Mouse (Mus musculus) layer of hippocampus, adult 9-10 months (tissue): ENCODE data around the gene Kmt2a.
"Not testable (repeated sequence)": the region's sequence is repeated elsewhere in the genome, so short reads cannot be mapped to it uniquely, and the experiment has no call there.

Experiments
- DNase-seq: peaks from one replicate; pipeline ENCODE4 v3.0.0; 2022; ENCODE audit warnings: low spot score

Kmt2a gene

DNA sequence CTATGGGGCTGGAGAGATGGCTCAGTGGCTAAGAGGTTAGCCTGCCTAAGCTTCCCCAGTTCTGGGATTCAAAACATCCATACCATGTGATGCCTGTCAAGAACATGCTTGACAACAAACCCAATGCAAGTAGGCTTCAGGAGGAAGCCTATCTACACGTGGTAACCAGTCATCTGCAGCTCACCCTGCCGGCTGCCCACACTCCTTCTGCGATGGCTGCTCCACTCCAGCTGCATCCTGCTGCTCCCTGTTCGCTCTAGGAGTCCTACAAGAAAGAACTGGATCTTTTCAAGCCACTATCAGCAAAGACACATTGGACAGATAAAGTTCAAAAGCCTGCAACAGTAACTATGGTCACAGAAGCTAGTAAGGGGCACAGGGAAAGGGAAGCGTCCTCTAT lies 63.6 kb downstream of the Kmt2a start:
- DNase-seq, result no peak

DNA sequence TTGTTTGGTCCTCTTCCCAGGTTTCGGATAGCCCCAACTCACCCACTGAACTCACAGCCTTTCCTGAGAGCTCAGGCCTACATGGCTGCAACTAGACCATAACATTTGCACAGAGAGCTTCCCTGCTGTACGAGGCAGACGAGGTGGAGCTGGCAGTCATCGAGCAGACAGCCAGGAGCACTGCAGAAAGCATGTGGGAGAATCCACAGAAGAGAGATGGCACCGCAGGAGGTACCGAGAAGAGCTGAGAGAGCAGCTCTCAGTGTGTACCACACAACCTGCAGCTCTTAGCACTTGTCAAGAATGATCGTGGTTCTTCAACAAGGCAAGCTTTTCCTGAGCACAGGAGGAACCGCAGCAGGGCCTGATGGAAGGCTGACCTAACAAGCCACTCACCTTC lies 66.9 kb downstream of the Kmt2a start:
- no peak for DNase-seq

- no peak for DNase-seq
Observed at GRCm38 (mm10) chr9:44810316-44810715, 70.8 kb downstream of the Kmt2a start.

DNA sequence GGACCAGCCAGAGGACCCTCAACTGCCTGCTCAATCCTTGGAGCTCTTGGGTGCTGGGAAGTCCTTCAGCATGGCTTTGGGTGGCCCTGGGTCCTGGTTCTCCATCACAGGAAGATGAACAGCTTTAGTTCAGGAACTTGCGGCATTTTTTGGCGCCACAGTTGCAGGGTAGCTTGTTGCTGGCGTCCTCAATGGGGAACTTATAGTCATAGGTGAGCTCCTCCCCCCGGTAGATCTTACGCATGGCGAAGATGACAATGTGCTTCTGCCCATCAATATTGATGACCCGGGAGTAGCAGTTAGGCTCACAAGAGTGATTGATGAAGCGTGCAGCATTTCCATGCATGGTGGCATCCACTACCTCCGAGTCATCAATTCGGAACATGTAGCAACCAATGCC lies 73.3 kb downstream of the Kmt2a start:
- DNase-seq, result no peak

GRCm38 (mm10) chr9:44807141-44807540 lies 74.0 kb downstream of the Kmt2a start:
- no peak for DNase-seq

GRCm38 (mm10) chr9:44805536-44805935 lies 75.6 kb downstream of the Kmt2a start:
- DNase-seq, result no peak

GRCm38 (mm10) chr9:44804678-44805077 lies 76.4 kb downstream of the Kmt2a start:
- no peak for DNase-seq

DNA sequence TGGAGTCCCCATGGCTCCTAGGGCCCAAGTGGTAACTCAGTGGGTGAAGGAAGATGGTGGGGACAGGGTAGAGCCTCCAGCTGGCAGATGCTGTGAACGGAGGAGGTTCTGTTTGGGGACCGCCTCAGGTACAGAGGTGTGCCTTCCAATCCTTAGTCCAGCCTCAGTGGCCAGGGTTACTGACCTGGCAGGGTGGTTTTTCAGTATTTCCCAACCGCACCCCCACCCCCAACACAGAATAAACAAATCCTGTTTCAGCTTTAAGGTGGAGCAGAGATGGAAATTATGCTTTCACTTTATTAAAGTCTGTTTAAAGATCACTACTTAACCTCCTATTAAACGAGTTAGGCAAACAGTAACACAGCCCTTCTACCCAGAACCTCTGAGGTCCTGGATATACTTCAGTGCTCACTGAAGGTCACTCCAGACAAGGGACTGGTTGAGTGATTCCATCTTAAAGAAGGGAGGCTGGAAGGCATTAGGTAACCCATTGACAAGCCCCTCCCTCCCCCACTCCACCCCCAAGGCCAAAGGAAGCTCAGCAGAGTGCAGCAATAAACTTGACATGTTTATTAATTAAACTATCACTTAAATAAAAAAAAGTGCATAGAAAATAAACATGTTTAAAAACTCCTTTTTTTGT lies 78.2 kb downstream of the Kmt2a start, which contains the start of gene Ttc36:
Gene Ttc36, minus strand, starts transcription at position 265 of the 643 bp plus-strand sequence.
- DNase-seq, result no peak

DNA sequence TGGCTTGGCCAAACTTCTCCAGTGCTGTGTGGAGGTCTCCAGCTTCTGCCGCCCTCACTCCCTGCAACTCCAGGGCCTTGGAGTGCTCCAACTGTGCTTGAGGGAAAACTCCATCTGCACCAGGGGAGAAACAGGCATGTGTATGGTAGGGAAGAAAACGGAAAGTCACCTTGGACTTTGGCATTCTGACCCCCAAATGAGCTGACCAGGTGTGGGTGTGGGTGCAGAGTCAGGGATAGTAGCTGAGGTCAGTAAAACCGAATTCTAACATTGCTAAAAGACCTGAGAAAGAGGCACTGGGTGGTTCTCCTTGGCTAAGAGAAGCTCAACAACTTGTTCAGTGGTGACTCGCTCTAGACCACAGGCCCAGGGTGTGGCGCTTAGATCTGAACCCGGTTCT lies 79.4 kb downstream of the Kmt2a start:
- DNase-seq, result no peak

DNA sequence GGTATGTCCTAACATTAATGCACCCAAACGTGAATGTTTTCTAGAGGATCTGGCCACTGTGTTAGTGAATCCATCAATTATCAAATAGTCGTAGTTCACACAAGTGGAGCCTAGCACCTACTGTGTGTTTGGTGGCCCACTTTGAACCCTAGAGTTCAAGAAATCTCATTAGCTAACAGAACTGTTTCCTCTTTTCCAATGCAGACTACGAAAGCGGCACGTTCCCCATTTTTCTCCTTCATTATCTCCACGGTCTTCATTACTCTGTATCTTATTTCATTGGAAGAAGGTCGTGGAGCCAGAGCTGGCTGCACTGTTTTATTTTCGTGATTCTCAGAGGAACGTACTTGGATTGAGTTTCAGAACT lies 81.2 kb downstream of the Kmt2a start:
- DNase-seq, result no peak

GRCm38 (mm10) chr9:44799102-44799957 lies 81.8 kb downstream of the Kmt2a start, which contains the start of gene Tmem25:
TSS of gene Tmem25 (minus strand) at chr9:44799307.
- DNase-seq, result peak; percentile 52

DNA sequence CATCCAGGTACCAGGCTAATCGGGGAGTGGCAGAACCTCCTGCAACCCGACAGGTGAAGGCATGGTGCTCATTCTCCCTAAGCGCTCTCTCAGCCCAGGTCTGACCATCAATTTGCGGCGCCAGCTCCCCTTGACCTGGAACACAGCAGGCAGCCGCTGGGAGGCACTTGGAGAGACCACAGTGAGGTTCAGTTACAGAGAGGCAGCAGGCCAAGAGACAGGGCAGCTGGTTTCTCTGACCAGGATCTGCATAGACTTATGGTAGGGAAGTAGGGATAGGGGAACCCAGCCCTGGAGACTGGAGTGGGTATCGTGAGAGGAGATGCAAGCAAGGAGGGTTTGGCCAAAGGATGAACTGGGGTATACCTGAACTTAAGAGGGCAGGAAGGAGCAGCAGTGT lies 82.8 kb downstream of the Kmt2a start:
- no peak for DNase-seq

GRCm38 (mm10) chr9:44792842-44793241 lies 88.3 kb downstream of the Kmt2a start:
- no peak for DNase-seq

- DNase-seq, result peak; percentile 95
Observed at GRCm38 (mm10) chr9:44772750-44773651, 108.1 kb downstream of the Kmt2a start.

- no peak for DNase-seq
Observed at GRCm38 (mm10) chr9:44772392-44772749, 108.7 kb downstream of the Kmt2a start.

GRCm38 (mm10) chr9:44771376-44771775 lies 109.7 kb downstream of the Kmt2a start:
- no peak for DNase-seq

DNA sequence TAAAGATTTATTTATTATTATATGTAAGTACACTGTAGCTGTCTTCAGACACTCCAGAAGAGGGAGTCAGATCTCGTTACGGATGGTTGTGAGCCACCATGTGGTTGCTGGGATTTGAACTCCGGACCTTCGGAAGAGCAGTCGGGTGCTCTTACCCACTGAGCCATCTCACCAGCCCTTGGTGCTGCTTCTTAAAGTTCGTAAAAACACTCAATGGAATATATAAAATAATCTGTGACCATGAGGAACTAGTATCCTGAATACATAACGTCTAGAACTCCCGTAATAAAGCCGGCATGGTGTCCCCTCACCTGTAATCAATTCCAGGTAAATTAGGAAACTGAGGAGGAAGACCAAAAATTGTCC lies 113.1 kb downstream of the Kmt2a start:
- not testable (repeated sequence) for DNase-seq

DNA sequence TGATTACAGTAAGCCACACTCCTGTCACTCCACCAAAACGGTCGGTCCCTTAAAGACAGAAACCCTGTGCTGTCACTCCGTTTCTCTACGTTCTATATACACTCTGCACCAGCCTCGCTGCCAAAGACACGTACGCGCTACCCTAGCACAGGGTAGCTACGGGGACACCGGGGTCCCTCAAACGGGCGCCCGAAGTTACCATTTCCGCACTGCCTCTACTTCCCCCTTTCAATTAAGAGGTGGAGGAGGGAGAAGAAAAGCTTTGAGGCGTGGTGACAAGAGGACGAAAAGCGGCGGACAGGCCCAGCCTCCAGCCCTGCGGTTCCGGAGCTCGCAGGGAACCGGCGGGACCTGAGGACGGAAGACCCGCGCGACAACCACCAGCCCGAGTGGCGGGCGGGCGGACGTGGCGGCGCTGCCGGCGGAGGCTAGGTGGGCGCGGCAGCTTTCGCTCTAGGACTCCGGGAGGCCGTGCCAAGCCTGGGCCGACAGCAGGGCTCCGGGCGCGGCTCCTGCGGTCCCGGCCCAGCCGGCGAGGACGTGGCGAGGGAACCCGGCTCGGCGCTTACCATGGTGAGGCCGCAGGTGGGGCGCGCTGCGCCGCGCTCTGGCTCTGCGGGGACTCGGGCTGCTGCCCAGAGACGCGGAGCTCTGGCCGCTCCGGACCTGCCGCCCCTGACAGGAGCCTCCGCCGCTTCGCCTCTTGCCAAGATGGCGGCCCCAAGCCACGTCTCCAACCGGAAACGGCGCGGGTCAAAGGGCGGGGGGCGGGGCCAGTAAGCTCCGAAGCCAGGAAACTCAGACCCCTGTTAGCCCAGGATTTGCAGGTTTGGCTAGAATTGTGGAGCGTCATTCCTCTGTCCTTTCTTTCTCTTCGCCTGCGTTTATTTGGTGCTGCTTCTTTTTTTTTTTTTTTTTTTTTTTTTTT lies 113.7 kb downstream of the Kmt2a start, which contains the start of the genes Arcn1 and Ift46:
Gene Arcn1, minus strand, starts transcription at position 745 of the 928 bp plus-strand sequence.
Gene Ift46, plus strand, starts transcription at position 808 of the 928 bp plus-strand sequence.
- peak; percentile 49 for DNase-seq

- DNase-seq, result no peak
Observed at GRCm38 (mm10) chr9:44760873-44761272, 120.2 kb downstream of the Kmt2a start.
